Mouse (Mus musculus): ENCODE results near the gene Smyd2. TPM values are rescaled to one million over a fixed set of nuclear protein-coding genes. Genes with fewer than 3 reads are reported as not detected.

Smyd2 gene
- total and polyA plus RNA-seq, 3 experiments, result 140 to 146 TPM; not detected in 1

GRCm38 (mm10) chr1:189917126-189917500 is 5.0 kb downstream of the Smyd2 start:
- DNase-seq (ENCODE audit: low read depth, low spot score), result no peak
- Histone ChIP-seq H3K4me1 (ENCODE audit: control insufficient read depth in 1 of 2, insufficient read depth in 2 of 2, low read length in 2 of 2) (peaks cover 0 to 12% of the 10 kb centered on the region in 2 experiments; a peak in 2 of 4 replicates), H3K36me3 (ENCODE audit: control insufficient read depth in 1 of 2, insufficient read depth in 2 of 2, low read length in 2 of 2) (peaks cover 1 to 5% of the 10 kb centered on the region in 2 experiments; a peak in 3 of 4 replicates), H3K4me3 (ENCODE audit: control insufficient read depth in 1 of 2, insufficient read depth in 1 of 2, low read depth in 2 of 2, low read length in 2 of 2) (no peak overlapping the region), H3K79me2 (ENCODE audit: control insufficient read depth, insufficient read depth, low read length, poor library complexity) (peaks cover 80% of the 10 kb centered on the region), H3K27me3 (ENCODE audit: control insufficient read depth in 1 of 2, insufficient read depth in 2 of 2, low read length in 2 of 2) (no peaks in the 10 kb centered on the region), H3K27ac (ENCODE audit: control insufficient read depth, low read depth, low read length) (no peak overlapping the region), H3K9me3 (replicated peaks; ENCODE audit: insufficient read depth, low read length) (no peaks in the 10 kb centered on the region), H3K9ac (ENCODE audit: control insufficient read depth, low read depth, low read length, poor library complexity, severe bottlenecking) (no peak overlapping the region)
- no peak for TF ChIP-seq BHLHE40 (IDR thresholded peaks at IDR 0.05; ENCODE audit: borderline replicate concordance, low read depth, low read length)
- TF ChIP-seq NELFE (IDR thresholded peaks at IDR 0.05; ENCODE audit: low read depth, low read length), result no peak
- no peak for TF ChIP-seq SMC3 (IDR thresholded peaks at IDR 0.05; ENCODE audit: low read depth, low read length)
- TF ChIP-seq ZC3H11A (IDR thresholded peaks at IDR 0.05; ENCODE audit: low read depth, low read length), result no peak
- no peak for TF ChIP-seq ETS1 (IDR thresholded peaks at IDR 0.05; ENCODE audit: low read depth, low read length)
- no peak for TF ChIP-seq MAZ (IDR thresholded peaks at IDR 0.05; ENCODE audit: low read depth, low read length)
- TF ChIP-seq CHD2 (IDR thresholded peaks at IDR 0.05; ENCODE audit: low read length), result no peak
- no peak for TF ChIP-seq ELF1 (IDR thresholded peaks at IDR 0.05; ENCODE audit: low read depth, low read length)
- no peak for TF ChIP-seq MAX (IDR thresholded peaks at IDR 0.05; ENCODE audit: low read length)
- no peak for TF ChIP-seq MAFK (IDR thresholded peaks at IDR 0.05; ENCODE audit: borderline replicate concordance, low read depth, low read length)
- no peak for TF ChIP-seq POLR2A (IDR thresholded peaks at IDR 0.05; ENCODE audit: control insufficient read depth in 1 of 2, insufficient read depth in 1 of 2, low read depth in 1 of 2, low read length in 2 of 2, poor library complexity in 1 of 2)
- TF ChIP-seq SIN3A (IDR thresholded peaks at IDR 0.05; ENCODE audit: low read length), result no peak
- no peak for TF ChIP-seq POLR2AphosphoS5 (IDR thresholded peaks at IDR 0.05; ENCODE audit: borderline replicate concordance, low read depth, low read length)
- TF ChIP-seq GATA1 (IDR thresholded peaks at IDR 0.05; ENCODE audit: low read depth, low read length), result no peak
- TF ChIP-seq TAL1 (IDR thresholded peaks at IDR 0.05; ENCODE audit: low read length), result no peak
- no peak for TF ChIP-seq NRF1 (IDR thresholded peaks at IDR 0.05; ENCODE audit: insufficient read depth, low read depth, low read length, poor library complexity, severe bottlenecking)
- TF ChIP-seq POLR2AphosphoS2 (IDR thresholded peaks at IDR 0.05; ENCODE audit: low read length), result no peak
- no peak for TF ChIP-seq HCFC1 (IDR thresholded peaks at IDR 0.05; ENCODE audit: low read depth, low read length)
- TF ChIP-seq USF2 (IDR thresholded peaks at IDR 0.05; ENCODE audit: borderline replicate concordance in 1 of 2, insufficient read depth in 1 of 2, low read depth in 1 of 2, low read length in 2 of 2), result no peak

- Histone ChIP-seq H3K36me3 (ENCODE audit: control insufficient read depth in 1 of 2, insufficient read depth in 2 of 2, low read length in 2 of 2) (peaks cover 1 to 5% of the 10 kb centered on the region in 2 experiments; a peak in 3 of 4 replicates), H3K9ac (ENCODE audit: control insufficient read depth, low read depth, low read length, poor library complexity, severe bottlenecking) (no peak overlapping the region), H3K79me2 (ENCODE audit: control insufficient read depth, insufficient read depth, low read length, poor library complexity) (peaks cover 75% of the 10 kb centered on the region), H3K27me3 (ENCODE audit: control insufficient read depth in 1 of 2, insufficient read depth in 2 of 2, low read length in 2 of 2) (no peaks in the 10 kb centered on the region), H3K4me3 (ENCODE audit: control insufficient read depth in 1 of 2, insufficient read depth in 1 of 2, low read depth in 2 of 2, low read length in 2 of 2) (no peak overlapping the region), H3K27ac (ENCODE audit: control insufficient read depth, low read depth, low read length) (no peak overlapping the region), H3K4me1 (ENCODE audit: control insufficient read depth in 1 of 2, insufficient read depth in 2 of 2, low read length in 2 of 2) (peaks cover 0 to 12% of the 10 kb centered on the region in 2 experiments; a peak in 2 of 4 replicates), H3K9me3 (replicated peaks; ENCODE audit: insufficient read depth, low read length) (no peaks in the 10 kb centered on the region)
- DNase-seq (ENCODE audit: low read depth, low spot score), result no peak
- no peak for TF ChIP-seq CTCF (IDR thresholded peaks at IDR 0.05 in 2 of 3, conservative IDR thresholded peaks at IDR 0.05 in 1 of 3; ENCODE audit: control insufficient read depth in 1 of 3, insufficient read depth in 1 of 3, low read depth in 2 of 3, low read length in 3 of 3, poor library complexity in 1 of 3, severe bottlenecking in 1 of 3)
- TF ChIP-seq POLR2A (IDR thresholded peaks at IDR 0.05; ENCODE audit: control insufficient read depth in 1 of 2, insufficient read depth in 1 of 2, low read depth in 1 of 2, low read length in 2 of 2, poor library complexity in 1 of 2), result no peak
- TF ChIP-seq UBTF (IDR thresholded peaks at IDR 0.05; ENCODE audit: borderline replicate concordance, insufficient read depth, low read depth, low read length), result no peak
- no peak for TF ChIP-seq CHD2 (IDR thresholded peaks at IDR 0.05; ENCODE audit: low read length)
- no peak for TF ChIP-seq CHD1 (IDR thresholded peaks at IDR 0.05; ENCODE audit: low read depth, low read length)
- no peak for TF ChIP-seq EP300 (IDR thresholded peaks at IDR 0.05; ENCODE audit: low read depth in 1 of 2, low read length in 2 of 2)
- no peak for TF ChIP-seq SMC3 (IDR thresholded peaks at IDR 0.05; ENCODE audit: low read depth, low read length)
- TF ChIP-seq USF2 (IDR thresholded peaks at IDR 0.05; ENCODE audit: borderline replicate concordance in 1 of 2, insufficient read depth in 1 of 2, low read depth in 1 of 2, low read length in 2 of 2), result no peak
- TF ChIP-seq E2F4 (IDR thresholded peaks at IDR 0.05; ENCODE audit: borderline replicate concordance, low read depth, low read length), result no peak
- no peak for TF ChIP-seq RCOR1 (IDR thresholded peaks at IDR 0.05; ENCODE audit: low read depth, low read length)
- no peak for TF ChIP-seq ZMIZ1 (IDR thresholded peaks at IDR 0.05; ENCODE audit: low read depth, low read length)
- TF ChIP-seq NELFE (IDR thresholded peaks at IDR 0.05; ENCODE audit: low read depth, low read length), result no peak
These were observed 5.6 kb downstream of the Smyd2 start for GRCm38 (mm10) chr1:189916422-189917125.

Measured in MEL (cell line).